Mouse (Mus musculus): ENCODE measurements at regions not wholly inside any gene's neighbourhood (a gene's known extent, or its start where the extent isn't known, plus 50 kb on each side); places are given as distances from the start of the nearest gene placed in this dataset.

GRCm38 (mm10) chr7:68917137-68917875 lies 168.3 kb upstream of the Arrdc4 start:
- Histone ChIP-seq H3K36me3 (ENCODE audit: control insufficient read depth, insufficient read depth, low read length) (no peaks in the 10 kb centered on the region), H3K9ac (ENCODE audit: low read depth, low read length) (no peak overlapping the region), H3K4me3 (no peak overlapping the region), H3K79me2 (replicated peaks; ENCODE audit: control insufficient read depth, insufficient read depth, low read length) (no peaks in the 10 kb centered on the region), H3K27me3 (ENCODE audit: control insufficient read depth, insufficient read depth, low read length) (no peaks in the 10 kb centered on the region), H3K4me1 (ENCODE audit: control insufficient read depth, insufficient read depth, low read length) (no peaks in the 10 kb centered on the region), H3K27ac (no peak overlapping the region)
- TF ChIP-seq CTCF (IDR thresholded peaks at IDR 0.05) = no peak
- TF ChIP-seq POLR2A (IDR thresholded peaks at IDR 0.05; ENCODE audit: insufficient read depth, low read depth, low read length) = no peak
- TF ChIP-seq EP300 (IDR thresholded peaks at IDR 0.05; ENCODE audit: insufficient read depth, low read depth, low read length) = no peak
- DNase-seq = no peak
- 31% methylated on average over 21 of the region's 21 CpGs for WGBS
- intact Hi-C loops (cut with DNase I) = no loop called here

GRCm38 (mm10) chr7:68915976-68916375 lies 166.9 kb upstream of the Arrdc4 start:
- DNase-seq = no peak
- Histone ChIP-seq H3K79me2 (replicated peaks; ENCODE audit: control insufficient read depth, insufficient read depth, low read length) (no peaks in the 10 kb centered on the region), H3K9ac (ENCODE audit: low read depth, low read length) (no peak overlapping the region), H3K4me3 (no peak overlapping the region), H3K27me3 (ENCODE audit: control insufficient read depth, insufficient read depth, low read length) (no peaks in the 10 kb centered on the region), H3K27ac (no peak overlapping the region), H3K36me3 (ENCODE audit: control insufficient read depth, insufficient read depth, low read length) (no peaks in the 10 kb centered on the region), H3K4me1 (ENCODE audit: control insufficient read depth, insufficient read depth, low read length) (no peaks in the 10 kb centered on the region)
- 91% methylated on average over 9 of the region's 9 CpGs for WGBS
- intact Hi-C loops (cut with DNase I) = no loop called here
- no peak for TF ChIP-seq CTCF (IDR thresholded peaks at IDR 0.05)
- TF ChIP-seq POLR2A (IDR thresholded peaks at IDR 0.05; ENCODE audit: insufficient read depth, low read depth, low read length) = no peak
- TF ChIP-seq EP300 (IDR thresholded peaks at IDR 0.05; ENCODE audit: insufficient read depth, low read depth, low read length) = no peak

- no peaks in the 10 kb centered on the region for H3K4me1 ChIP-seq (ENCODE audit: control insufficient read depth, insufficient read depth, low read length)
- 26% methylated on average over 4 of the region's 4 CpGs for WGBS
- no peak overlapping the region for H3K27ac ChIP-seq
- TF ChIP-seq CTCF (IDR thresholded peaks at IDR 0.05) = no peak
- no peaks in the 10 kb centered on the region for H3K36me3 ChIP-seq (ENCODE audit: control insufficient read depth, insufficient read depth, low read length)
- DNase-seq = no peak
- H3K27me3 ChIP-seq (ENCODE audit: control insufficient read depth, insufficient read depth, low read length) = no peaks in the 10 kb centered on the region
- H3K4me3 ChIP-seq = no peak overlapping the region
- no peaks in the 10 kb centered on the region for H3K79me2 ChIP-seq (replicated peaks; ENCODE audit: control insufficient read depth, insufficient read depth, low read length)
- H3K9ac ChIP-seq (ENCODE audit: low read depth, low read length) = no peak overlapping the region
- intact Hi-C loops (cut with DNase I) = no loop called here
These were observed 165.3 kb upstream of the Arrdc4 start for GRCm38 (mm10) chr7:68914344-68914743.

- 84% methylated on average over 6 of the region's 6 CpGs for WGBS
- H3K27me3 ChIP-seq (ENCODE audit: control insufficient read depth, insufficient read depth, low read length) = no peaks in the 10 kb centered on the region
- intact Hi-C loops (cut with DNase I) = no loop called here
- H3K36me3 ChIP-seq (ENCODE audit: control insufficient read depth, insufficient read depth, low read length) = no peaks in the 10 kb centered on the region
- H3K79me2 ChIP-seq (replicated peaks; ENCODE audit: control insufficient read depth, insufficient read depth, low read length) = no peaks in the 10 kb centered on the region
- H3K9ac ChIP-seq (ENCODE audit: low read depth, low read length) = no peak overlapping the region
- no peak for DNase-seq
- H3K27ac ChIP-seq = no peak overlapping the region
- H3K4me1 ChIP-seq (ENCODE audit: control insufficient read depth, insufficient read depth, low read length) = no peaks in the 10 kb centered on the region
- H3K4me3 ChIP-seq = no peak overlapping the region
- no peak for TF ChIP-seq POLR2A (IDR thresholded peaks at IDR 0.05; ENCODE audit: insufficient read depth, low read depth, low read length)
- TF ChIP-seq CTCF (IDR thresholded peaks at IDR 0.05) = no peak
- TF ChIP-seq EP300 (IDR thresholded peaks at IDR 0.05; ENCODE audit: insufficient read depth, low read depth, low read length) = no peak
These were observed 163.1 kb upstream of the Arrdc4 start for GRCm38 (mm10) chr7:68911989-68912655.

GRCm38 (mm10) chr7:68911562-68911961 lies 162.5 kb upstream of the Arrdc4 start:
- intact Hi-C loops (cut with DNase I) = no loop called here
- TF ChIP-seq CTCF (IDR thresholded peaks at IDR 0.05) (no peak), POLR2A (IDR thresholded peaks at IDR 0.05; ENCODE audit: insufficient read depth, low read depth, low read length) (no peak), EP300 (IDR thresholded peaks at IDR 0.05; ENCODE audit: insufficient read depth, low read depth, low read length) (no peak)
- DNase-seq = no peak
- WGBS = 70% methylated on average over 3 of the region's 3 CpGs
- Histone ChIP-seq H3K4me3 (no peak overlapping the region), H3K4me1 (ENCODE audit: control insufficient read depth, insufficient read depth, low read length) (no peaks in the 10 kb centered on the region), H3K27ac (no peak overlapping the region), H3K36me3 (ENCODE audit: control insufficient read depth, insufficient read depth, low read length) (no peaks in the 10 kb centered on the region), H3K79me2 (replicated peaks; ENCODE audit: control insufficient read depth, insufficient read depth, low read length) (no peaks in the 10 kb centered on the region), H3K27me3 (ENCODE audit: control insufficient read depth, insufficient read depth, low read length) (no peaks in the 10 kb centered on the region), H3K9ac (ENCODE audit: low read depth, low read length) (no peak overlapping the region)

- DNase-seq = no peak
- Histone ChIP-seq H3K27ac (no peak overlapping the region), H3K9ac (ENCODE audit: low read depth, low read length) (no peak overlapping the region), H3K27me3 (ENCODE audit: control insufficient read depth, insufficient read depth, low read length) (no peaks in the 10 kb centered on the region), H3K4me1 (ENCODE audit: control insufficient read depth, insufficient read depth, low read length) (no peaks in the 10 kb centered on the region), H3K79me2 (replicated peaks; ENCODE audit: control insufficient read depth, insufficient read depth, low read length) (no peaks in the 10 kb centered on the region), H3K36me3 (ENCODE audit: control insufficient read depth, insufficient read depth, low read length) (no peaks in the 10 kb centered on the region), H3K4me3 (no peak overlapping the region)
- WGBS = 90% methylated on average over 1 of the region's 1 CpGs
- intact Hi-C loops (cut with DNase I) = no loop called here
- TF ChIP-seq POLR2A (IDR thresholded peaks at IDR 0.05; ENCODE audit: insufficient read depth, low read depth, low read length) (no peak), CTCF (IDR thresholded peaks at IDR 0.05) (no peak), EP300 (IDR thresholded peaks at IDR 0.05; ENCODE audit: insufficient read depth, low read depth, low read length) (no peak)
These were observed 160.7 kb upstream of the Arrdc4 start for GRCm38 (mm10) chr7:68909694-68910093.

Data from heart, adult 2 months (tissue).